Mouse (Mus musculus): ENCODE measurements around the gene Lce1g. TPM values are rescaled to one million over a fixed set of nuclear protein-coding genes. Genes with fewer than 3 reads are reported as not detected.
A peak's percentile ranks its signal among the peaks of the same experiment; 100 is the strongest.

Gene Lce1g
- polyA plus RNA-seq, 1 experiment from 2014 or later: 307 TPM

DNA sequence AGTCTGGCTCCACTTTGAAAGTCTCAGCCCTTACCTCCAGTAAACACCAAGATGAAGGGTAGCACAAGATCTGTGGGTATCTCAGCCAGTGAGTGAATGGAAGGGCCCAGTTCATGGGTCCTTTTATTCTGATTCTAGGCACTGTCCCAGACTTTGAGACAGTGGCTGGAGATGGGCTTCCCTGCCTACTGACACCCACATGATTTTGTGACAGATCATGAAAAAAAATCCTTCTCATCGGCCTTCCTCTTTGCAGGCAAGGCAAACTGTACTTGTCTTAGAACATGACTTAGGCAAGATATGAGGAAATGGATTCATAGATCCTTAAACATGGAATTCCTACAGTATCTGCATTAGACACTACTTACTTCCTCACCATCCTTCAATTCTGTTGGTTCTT is 13.1 kb downstream of the Lce1g start, which contains the start of gene Gm38119:
Gene Gm38119 (minus strand): TSS at position 101 of the 400 bp plus-strand sequence.
- Histone ChIP-seq H3K4me3 (ENCODE audit: low read depth, low read length) (no peak within 1 kb of the TSS), H3K27me3 (ENCODE audit: control insufficient read depth, insufficient read depth, low read length) (no peaks in the 10 kb centered on the region), H3K9ac (ENCODE audit: low read length) (no peak within 1 kb of the TSS), H3K4me1 (replicated peaks; ENCODE audit: control insufficient read depth, insufficient read depth) (no peaks in the 10 kb centered on the region), H3K9me3 (ENCODE audit: control insufficient read depth, low read length) (no peaks in the 10 kb centered on the region), H3K36me3 (ENCODE audit: control insufficient read depth, insufficient read depth, low read length) (no peaks in the 10 kb centered on the region), H3K27ac (replicated peaks) (no peak within 1 kb of the TSS), H3K4me2 (replicated peaks; ENCODE audit: low read depth) (no peak within 1 kb of the TSS)
- 71% methylated on average over 1 of the region's 1 CpGs for WGBS
- DNase-seq (ENCODE audit: low spot score): no peak
- TF ChIP-seq CTCF (IDR thresholded peaks at IDR 0.05; ENCODE audit: low read depth): no peak
- TF ChIP-seq EP300 (optimal IDR thresholded peaks at IDR 0.05): no peak
- no peak for ATAC-seq (ENCODE audit: low FRiP score, low TSS enrichment)

DNA sequence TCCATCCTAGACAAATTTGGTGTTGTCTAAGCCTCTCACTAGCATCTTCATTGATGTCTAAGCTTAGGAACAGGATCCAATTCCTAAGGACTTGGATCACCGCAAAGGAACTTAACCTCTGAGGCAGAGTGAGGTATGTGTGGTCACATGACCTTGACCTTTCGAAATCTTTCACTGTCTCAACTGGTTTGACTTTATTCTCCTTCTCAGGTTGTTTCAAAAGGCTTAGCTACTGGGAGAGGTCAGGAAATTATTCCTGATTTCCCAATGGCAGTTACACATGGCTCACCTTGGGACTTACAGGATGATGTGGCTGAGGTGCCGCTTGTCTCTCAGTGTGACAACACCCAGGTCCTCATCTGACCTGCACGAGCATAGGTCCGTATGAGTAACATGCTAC is 29.5 kb downstream of the Lce1g start:
- TF ChIP-seq CTCF (IDR thresholded peaks at IDR 0.05; ENCODE audit: low read depth) (no peak), EP300 (optimal IDR thresholded peaks at IDR 0.05) (no peak)
- ATAC-seq (ENCODE audit: low FRiP score, low TSS enrichment) (no peak), DNase-seq (ENCODE audit: low spot score) (no peak)
- H3K4me1 ChIP-seq (replicated peaks; ENCODE audit: control insufficient read depth, insufficient read depth): no peaks in the 10 kb centered on the region
- no peak overlapping the region for H3K4me2 ChIP-seq (replicated peaks; ENCODE audit: low read depth)
- H3K4me3 ChIP-seq (ENCODE audit: low read depth, low read length): no peak overlapping the region
- WGBS: 66% methylated on average over 5 of the region's 5 CpGs
- H3K9ac ChIP-seq (ENCODE audit: low read length): no peak overlapping the region
- H3K27ac ChIP-seq (replicated peaks): no peak overlapping the region
- H3K27me3 ChIP-seq (ENCODE audit: control insufficient read depth, insufficient read depth, low read length): no peaks in the 10 kb centered on the region
- H3K9me3 ChIP-seq (ENCODE audit: control insufficient read depth, low read length): no peaks in the 10 kb centered on the region
- H3K36me3 ChIP-seq (ENCODE audit: control insufficient read depth, insufficient read depth, low read length): no peaks in the 10 kb centered on the region

DNA sequence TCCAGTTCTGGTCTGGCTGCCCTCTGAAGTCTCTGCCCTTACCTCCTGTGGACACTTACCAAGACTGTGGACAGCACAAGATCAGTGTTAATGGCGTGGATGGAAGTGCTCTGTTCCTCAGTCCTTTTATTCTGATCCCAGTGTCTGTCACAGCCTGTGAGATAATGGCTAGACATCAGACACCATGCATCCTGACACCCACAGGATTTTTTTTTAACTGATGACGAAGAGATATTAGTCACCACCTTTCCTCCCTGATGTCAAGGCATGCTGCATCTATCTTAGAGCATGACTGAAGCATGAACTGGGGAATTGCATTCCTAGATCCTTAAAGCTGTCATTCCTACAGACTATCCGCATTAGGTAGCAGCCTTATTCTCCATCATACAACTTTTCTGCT is 31.9 kb downstream of the Lce1g start, which contains the start of gene Lce1f:
Gene Lce1f (minus strand): TSS at position 101 of the 400 bp plus-strand sequence.
- Histone ChIP-seq H3K9ac (ENCODE audit: low read length) (no peak within 1 kb of the TSS), H3K4me2 (replicated peaks; ENCODE audit: low read depth) (no peak within 1 kb of the TSS), H3K4me3 (ENCODE audit: low read depth, low read length) (no peak within 1 kb of the TSS), H3K36me3 (ENCODE audit: control insufficient read depth, insufficient read depth, low read length) (no peaks in the 10 kb centered on the region), H3K9me3 (ENCODE audit: control insufficient read depth, low read length) (no peaks in the 10 kb centered on the region), H3K27ac (replicated peaks) (no peak within 1 kb of the TSS), H3K4me1 (replicated peaks; ENCODE audit: control insufficient read depth, insufficient read depth) (no peaks in the 10 kb centered on the region), H3K27me3 (ENCODE audit: control insufficient read depth, insufficient read depth, low read length) (no peaks in the 10 kb centered on the region)
- WGBS: 69% methylated on average over 3 of the region's 3 CpGs
- ATAC-seq (ENCODE audit: low FRiP score, low TSS enrichment) (no peak), DNase-seq (ENCODE audit: low spot score) (no peak)
- TF ChIP-seq EP300 (optimal IDR thresholded peaks at IDR 0.05) (no peak), CTCF (IDR thresholded peaks at IDR 0.05; ENCODE audit: low read depth) (no peak)

DNA sequence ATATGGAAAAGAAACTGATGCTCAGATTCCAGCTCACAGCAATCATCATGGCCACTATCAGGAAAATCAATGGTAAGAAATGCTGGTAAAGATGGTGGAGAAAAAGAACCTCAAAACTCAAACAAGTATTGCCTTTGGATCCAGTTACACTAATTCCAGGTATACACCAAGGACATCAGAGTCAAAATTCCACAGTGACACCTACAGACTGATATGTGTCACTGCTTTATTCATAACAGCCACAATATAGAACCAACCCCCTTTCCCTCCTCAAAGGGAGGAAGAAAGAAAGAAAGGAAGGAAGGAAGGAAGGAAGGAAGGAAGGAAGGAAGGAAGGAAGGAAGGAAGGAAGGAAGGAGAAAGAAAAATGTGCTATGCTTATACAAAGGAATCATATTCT is 37.0 kb downstream of the Lce1g start:
- Histone ChIP-seq H3K4me3 (ENCODE audit: low read depth, low read length) (no peak overlapping the region), H3K4me2 (replicated peaks; ENCODE audit: low read depth) (no peak overlapping the region), H3K4me1 (replicated peaks; ENCODE audit: control insufficient read depth, insufficient read depth) (no peaks in the 10 kb centered on the region), H3K36me3 (ENCODE audit: control insufficient read depth, insufficient read depth, low read length) (no peaks in the 10 kb centered on the region), H3K27me3 (ENCODE audit: control insufficient read depth, insufficient read depth, low read length) (no peaks in the 10 kb centered on the region), H3K9ac (ENCODE audit: low read length) (no peak overlapping the region), H3K9me3 (ENCODE audit: control insufficient read depth, low read length) (no peaks in the 10 kb centered on the region), H3K27ac (replicated peaks) (no peak overlapping the region)
- no peak for ATAC-seq (ENCODE audit: low FRiP score, low TSS enrichment)
- TF ChIP-seq EP300 (optimal IDR thresholded peaks at IDR 0.05) (no peak), CTCF (IDR thresholded peaks at IDR 0.05; ENCODE audit: low read depth) (peak; percentile 54)
- DNase-seq (ENCODE audit: low spot score): no peak

DNA sequence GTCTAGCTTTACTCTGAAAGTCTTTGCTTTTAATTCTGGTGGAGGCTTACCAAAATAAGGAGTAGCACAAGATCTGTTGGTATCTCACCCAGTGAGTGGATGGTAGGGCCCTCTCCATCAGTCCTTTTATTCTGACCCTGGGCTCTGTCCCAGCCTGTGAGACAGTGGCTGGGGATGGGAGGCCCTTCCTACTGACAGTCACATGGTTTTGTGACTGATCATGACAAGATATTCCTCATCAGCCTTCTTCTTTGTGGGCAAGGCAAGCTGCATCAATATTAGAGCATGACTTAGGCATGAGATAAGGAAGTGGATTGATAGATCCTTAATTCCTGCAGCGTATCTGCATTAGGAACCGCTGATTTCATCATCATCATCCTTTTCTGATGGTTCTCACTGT is 43.2 kb downstream of the Lce1g start, which contains the start of gene Lce1e:
Gene Lce1e (minus strand): TSS at position 101 of the 400 bp plus-strand sequence.
- Histone ChIP-seq H3K9ac (ENCODE audit: low read length) (no peak within 1 kb of the TSS), H3K27ac (replicated peaks) (no peak within 1 kb of the TSS), H3K27me3 (ENCODE audit: control insufficient read depth, insufficient read depth, low read length) (no peaks in the 10 kb centered on the region), H3K36me3 (ENCODE audit: control insufficient read depth, insufficient read depth, low read length) (no peaks in the 10 kb centered on the region), H3K4me1 (replicated peaks; ENCODE audit: control insufficient read depth, insufficient read depth) (no peaks in the 10 kb centered on the region), H3K4me3 (ENCODE audit: low read depth, low read length) (no peak within 1 kb of the TSS), H3K9me3 (ENCODE audit: control insufficient read depth, low read length) (no peaks in the 10 kb centered on the region), H3K4me2 (replicated peaks; ENCODE audit: low read depth) (no peak within 1 kb of the TSS)
- TF ChIP-seq CTCF (IDR thresholded peaks at IDR 0.05; ENCODE audit: low read depth): no peak
- no peak for TF ChIP-seq EP300 (optimal IDR thresholded peaks at IDR 0.05)
- ATAC-seq (ENCODE audit: low FRiP score, low TSS enrichment) (no peak), DNase-seq (ENCODE audit: low spot score) (no peak)
- 77% methylated on average over 2 of the region's 2 CpGs for WGBS

Other genes starting within 250 kb of the Lce1g start
- not detected in 2 replicates for gene 2310046K23Rik, start 217.8 kb downstream of the Lce1g start, polyA plus RNA-seq (2015; fragmentation: Nextera tagmentation; extraction: Ambion mirVana)
- 16.6 and 21.1 TPM in 2 replicates for gene Ivl, start 178.6 kb downstream of the Lce1g start, polyA plus RNA-seq (2015; fragmentation: Nextera tagmentation; extraction: Ambion mirVana)
- gene Smcp, start 163.3 kb downstream of the Lce1g start, polyA plus RNA-seq (2015; fragmentation: Nextera tagmentation; extraction: Ambion mirVana): not detected in 2 replicates
- gene 2210017I01Rik, start 144.8 kb downstream of the Lce1g start, polyA plus RNA-seq (2015; fragmentation: Nextera tagmentation; extraction: Ambion mirVana): 22.8 and 26.7 TPM in 2 replicates
- 98.3 and 102 TPM in 2 replicates for gene Lce6a, start 130.7 kb downstream of the Lce1g start, polyA plus RNA-seq (2015; fragmentation: Nextera tagmentation; extraction: Ambion mirVana)
- gene Lce1a1, start 104.0 kb downstream of the Lce1g start, polyA plus RNA-seq (2015; fragmentation: Nextera tagmentation; extraction: Ambion mirVana): 401 and 429 TPM in 2 replicates
- 116 and 135 TPM in 2 replicates for gene Lce1b, start 95.4 kb downstream of the Lce1g start, polyA plus RNA-seq (2015; fragmentation: Nextera tagmentation; extraction: Ambion mirVana)
- 632 and 696 TPM in 2 replicates for gene Lce1a2, start 82.0 kb downstream of the Lce1g start, polyA plus RNA-seq (2015; fragmentation: Nextera tagmentation; extraction: Ambion mirVana)
- 673 and 689 TPM in 2 replicates for gene Lce1c, start 73.1 kb downstream of the Lce1g start, polyA plus RNA-seq (2015; fragmentation: Nextera tagmentation; extraction: Ambion mirVana)
- 199 and 223 TPM in 2 replicates for gene Lce1d, start 65.1 kb downstream of the Lce1g start, polyA plus RNA-seq (2015; fragmentation: Nextera tagmentation; extraction: Ambion mirVana)
- 326 and 341 TPM in 2 replicates for gene Lce1e, start 43.3 kb downstream of the Lce1g start, polyA plus RNA-seq (2015; fragmentation: Nextera tagmentation; extraction: Ambion mirVana)
- 468 and 478 TPM in 2 replicates for gene Lce1f, start 32.0 kb downstream of the Lce1g start, polyA plus RNA-seq (2015; fragmentation: Nextera tagmentation; extraction: Ambion mirVana)
- gene Gm38119, start 13.2 kb downstream of the Lce1g start, polyA plus RNA-seq (2015; fragmentation: Nextera tagmentation; extraction: Ambion mirVana): 11.4 and 14.1 TPM in 2 replicates
- gene Lce1h, start 12.7 kb upstream of the Lce1g start, polyA plus RNA-seq (2015; fragmentation: Nextera tagmentation; extraction: Ambion mirVana): 249 and 251 TPM in 2 replicates
- 369 and 377 TPM in 2 replicates for gene Lce1i, start 26.6 kb upstream of the Lce1g start, polyA plus RNA-seq (2015; fragmentation: Nextera tagmentation; extraction: Ambion mirVana)
- 175 and 184 TPM in 2 replicates for gene Lce1j, start 38.2 kb upstream of the Lce1g start, polyA plus RNA-seq (2015; fragmentation: Nextera tagmentation; extraction: Ambion mirVana)
- 86.3 and 98.5 TPM in 2 replicates for gene Lce1k, start 55.6 kb upstream of the Lce1g start, polyA plus RNA-seq (2015; fragmentation: Nextera tagmentation; extraction: Ambion mirVana)
- gene Kprp, start 74.9 kb upstream of the Lce1g start, polyA plus RNA-seq (2015; fragmentation: Nextera tagmentation; extraction: Ambion mirVana): 108 and 133 TPM in 2 replicates
- gene Lce1l, start 98.9 kb upstream of the Lce1g start, polyA plus RNA-seq (2015; fragmentation: Nextera tagmentation; extraction: Ambion mirVana): 247 and 250 TPM in 2 replicates
- 30.7 and 33.6 TPM in 2 replicates for gene 2310050C09Rik, start 117.9 kb upstream of the Lce1g start, polyA plus RNA-seq (2015; fragmentation: Nextera tagmentation; extraction: Ambion mirVana)
- 1,230 and 1,305 TPM in 2 replicates for gene Lce3a, start 173.9 kb upstream of the Lce1g start, polyA plus RNA-seq (2015; fragmentation: Nextera tagmentation; extraction: Ambion mirVana)
- gene Lce3b, start 180.6 kb upstream of the Lce1g start, polyA plus RNA-seq (2015; fragmentation: Nextera tagmentation; extraction: Ambion mirVana): 847 and 849 TPM in 2 replicates
- 1,477 and 1,491 TPM in 2 replicates for gene Lce3c, start 192.1 kb upstream of the Lce1g start, polyA plus RNA-seq (2015; fragmentation: Nextera tagmentation; extraction: Ambion mirVana)
- gene Lce3d, start 205.1 kb upstream of the Lce1g start, polyA plus RNA-seq (2015; fragmentation: Nextera tagmentation; extraction: Ambion mirVana): 246 and 293 TPM in 2 replicates
- gene Lce3e, start 214.7 kb upstream of the Lce1g start, polyA plus RNA-seq (2015; fragmentation: Nextera tagmentation; extraction: Ambion mirVana): 1,443 and 1,461 TPM in 2 replicates
- gene Lce3f, start 239.9 kb upstream of the Lce1g start, polyA plus RNA-seq (2015; fragmentation: Nextera tagmentation; extraction: Ambion mirVana): 3,312 and 3,341 TPM in 2 replicates